Mouse (Mus musculus) adrenal gland, postnatal 10 days (tissue): ENCODE measurements around the gene Smok2b. TPM values are rescaled to one million over a fixed set of nuclear protein-coding genes. Genes with fewer than 3 reads are reported as not detected.
"Not testable (repeated sequence)": the region's sequence is repeated elsewhere in the genome, so short reads cannot be mapped to it uniquely, and the experiment has no call there.

Experiments used
- DNase-seq: peaks from one replicate; pipeline ENCODE4 v3.0.0; 2021; ENCODE audit warnings: mixed read lengths
- long read RNA-seq, 2 experiments: library from polyadenylated mRNA; stranded (forward); transcript quantifications; one replicate each; pipeline ENCODE4 v2.0.0; 2021
- total RNA-seq, 2 experiments: library from RNA; stranded (reverse); gene quantifications; 2 replicates each; pipeline ENCODE4 v1.2.3; 2021

Smok2b gene
- not detected for total RNA-seq
- long read RNA-seq, experiment 1: 0 reads
- long read RNA-seq, experiment 2: 0 reads

GRCm38 (mm10) chr17:13229957-13230356 is at the start of gene Smok2b:
TSS of gene Smok2b (plus strand) at chr17:13230257.
- DNase-seq: not testable (repeated sequence)

DNA sequence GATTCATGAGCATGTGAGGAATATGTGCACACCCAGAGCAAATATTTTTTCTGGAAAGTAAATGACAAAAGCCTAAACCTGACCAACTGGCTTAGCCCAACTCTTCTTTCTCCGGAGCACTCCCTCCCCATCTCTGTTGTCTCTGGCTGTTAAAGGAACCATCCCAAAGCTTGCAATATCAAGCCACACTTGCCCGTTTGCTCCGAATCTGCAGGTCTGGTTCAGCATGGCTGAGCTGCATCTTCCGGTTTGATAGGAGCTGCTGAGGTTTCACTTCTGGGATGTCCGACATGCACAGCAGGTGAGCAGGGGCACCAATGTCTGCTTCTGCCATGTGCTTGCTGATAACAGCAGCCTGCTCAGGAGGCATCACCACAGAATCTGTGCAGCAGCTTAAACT is 49.6 kb upstream of the Smok2b start:
- DNase-seq: not testable (repeated sequence)

DNA sequence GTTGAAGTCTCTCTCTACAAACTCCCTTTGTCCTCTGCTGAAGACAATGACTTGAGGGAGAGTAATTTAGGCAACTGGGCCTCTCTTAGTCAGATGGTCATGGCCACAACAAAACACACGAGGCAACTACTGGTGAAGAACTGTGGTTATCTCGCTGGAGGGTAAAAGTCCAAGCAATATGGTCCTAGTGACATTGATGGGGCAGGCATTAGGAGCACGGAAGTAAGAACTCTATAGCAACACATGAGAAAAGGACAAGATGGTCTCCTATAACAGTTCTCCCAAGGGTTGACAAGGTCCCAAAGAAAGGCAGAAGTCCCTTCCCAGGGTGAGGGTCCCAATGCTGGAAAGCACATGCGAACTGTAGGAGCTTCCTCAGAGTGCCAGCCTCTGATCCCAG is 47.3 kb upstream of the Smok2b start:
- DNase-seq: not testable (repeated sequence)

- DNase-seq: not testable (repeated sequence)
Observed at GRCm38 (mm10) chr17:13184514-13184913, 45.5 kb upstream of the Smok2b start.

GRCm38 (mm10) chr17:13186541-13186940 is 43.5 kb upstream of the Smok2b start:
- not testable (repeated sequence) for DNase-seq

DNA sequence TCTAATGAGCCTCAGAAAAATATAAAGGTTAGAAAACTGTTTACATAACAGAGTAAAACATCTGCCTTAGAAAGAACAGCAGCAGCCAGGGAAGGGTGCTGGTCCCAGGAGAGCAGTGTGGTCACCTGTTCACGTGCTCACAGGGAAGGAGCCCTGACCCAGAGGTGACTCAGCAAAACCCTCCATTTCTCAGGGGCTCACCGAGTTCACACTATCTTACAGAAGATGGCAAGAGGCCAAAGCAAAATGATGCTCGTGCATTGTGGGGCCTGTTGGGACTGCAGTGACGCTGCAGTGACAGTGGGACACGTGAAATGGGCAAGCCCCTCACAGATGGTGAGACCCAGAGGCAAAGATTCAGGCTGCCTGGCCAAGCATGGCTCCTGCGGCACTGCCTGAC is 42.4 kb upstream of the Smok2b start:
- DNase-seq: not testable (repeated sequence)

DNA sequence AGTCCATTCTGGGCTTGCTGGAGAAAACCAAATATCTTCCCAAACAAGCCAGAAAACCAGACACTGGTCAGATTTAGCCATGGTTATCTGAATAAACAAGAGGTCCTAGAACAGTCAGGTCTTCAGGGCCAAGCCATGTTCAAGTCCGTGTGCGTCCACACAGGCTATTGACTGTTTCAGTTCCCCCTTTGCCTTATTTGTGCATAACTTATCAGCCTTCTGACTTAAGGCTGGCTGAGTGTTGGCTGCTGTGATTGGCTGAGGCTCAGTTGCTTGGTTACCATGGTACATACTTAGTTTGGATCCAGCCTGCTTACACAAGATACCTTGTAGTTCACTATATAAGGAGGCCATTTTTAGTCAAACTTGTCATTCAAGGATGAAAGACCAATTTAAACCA is 41.2 kb upstream of the Smok2b start:
- DNase-seq: not testable (repeated sequence)

GRCm38 (mm10) chr17:13190836-13191583 is 39.0 kb upstream of the Smok2b start:
- DNase-seq: not testable (repeated sequence)

DNA sequence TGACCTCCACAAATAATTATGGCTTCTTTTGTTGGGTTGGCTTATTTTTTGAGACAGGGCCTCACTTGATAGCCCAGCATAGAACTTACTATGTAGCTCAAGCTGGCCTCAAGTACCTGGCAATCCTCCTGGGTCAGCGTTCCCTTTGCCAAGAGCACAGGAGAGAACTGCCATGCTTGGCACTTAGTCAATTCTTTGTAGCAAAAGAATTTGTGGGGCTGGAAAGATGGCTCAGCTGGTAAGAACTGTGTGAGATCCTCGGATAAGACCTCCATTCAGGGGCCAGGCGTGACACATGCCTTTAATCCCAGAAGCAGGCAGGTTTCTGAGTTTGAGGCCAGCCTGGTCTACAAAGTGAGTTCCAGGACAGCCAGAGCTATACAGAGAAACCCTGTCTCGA is 33.6 kb upstream of the Smok2b start:
- DNase-seq: peak; percentile 28

DNA sequence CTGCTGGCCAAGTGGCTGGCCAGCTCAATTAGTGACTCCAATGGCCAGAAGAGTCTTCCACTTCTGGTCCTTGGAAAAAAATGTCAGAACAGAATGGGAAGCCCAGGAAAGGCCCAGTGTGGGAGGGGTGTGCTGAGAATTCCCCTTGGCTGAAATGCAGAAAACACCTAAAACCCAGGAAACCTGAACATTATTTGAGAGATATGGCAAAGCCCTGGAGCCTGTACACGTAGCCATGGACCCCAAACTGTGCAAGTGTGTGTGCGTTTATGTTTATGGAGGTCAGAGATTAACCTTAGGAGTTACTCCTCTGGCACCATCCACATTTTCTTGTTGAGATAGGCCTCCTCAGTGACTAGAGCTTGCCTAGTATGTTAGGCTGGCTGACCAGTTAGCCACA is 31.2 kb upstream of the Smok2b start:
- DNase-seq: not testable (repeated sequence)

- DNase-seq: peak; percentile 40
Observed at GRCm38 (mm10) chr17:13199880-13200409, 30.1 kb upstream of the Smok2b start.

GRCm38 (mm10) chr17:13201551-13201950 is 28.5 kb upstream of the Smok2b start:
- DNase-seq: not testable (repeated sequence)

DNA sequence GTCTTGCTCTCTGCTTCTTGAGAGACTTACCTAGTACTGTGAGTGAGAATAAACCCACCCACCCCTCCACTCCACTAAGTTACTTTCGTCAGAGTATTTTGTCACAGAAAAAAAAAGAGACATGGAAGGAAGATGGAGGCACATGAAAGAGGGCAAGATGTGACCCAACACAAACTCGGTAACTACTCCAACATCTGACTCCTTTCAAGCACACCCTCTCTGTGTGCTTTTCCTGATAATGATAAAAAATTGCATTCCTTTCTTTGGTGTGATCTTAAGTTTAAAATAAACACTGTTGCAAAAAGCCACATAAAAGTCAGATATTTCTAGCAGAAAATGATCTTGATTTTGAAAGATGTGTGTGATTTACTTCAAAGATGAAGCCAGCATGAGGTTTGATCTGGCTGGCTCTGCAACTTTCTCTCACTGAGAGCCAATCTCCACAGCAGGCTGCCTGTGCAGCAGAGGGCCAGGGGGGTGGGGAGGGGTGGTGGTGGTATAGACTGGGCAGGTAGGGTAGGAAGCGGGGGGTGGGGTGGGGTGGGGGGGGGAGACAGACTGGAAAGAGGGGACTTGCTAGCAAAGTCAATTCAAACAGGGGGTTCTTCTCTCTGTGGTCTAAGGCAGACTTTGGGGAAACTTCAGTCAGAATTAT is 27.5 kb upstream of the Smok2b start:
- DNase-seq: not testable (repeated sequence)

- not testable (repeated sequence) for DNase-seq
Observed at GRCm38 (mm10) chr17:13205247-13205646, 24.8 kb upstream of the Smok2b start.

GRCm38 (mm10) chr17:13206491-13206890 is 23.6 kb upstream of the Smok2b start:
- DNase-seq: no peak

- not testable (repeated sequence) for DNase-seq
Observed at GRCm38 (mm10) chr17:13208460-13208859, 21.6 kb upstream of the Smok2b start.

DNA sequence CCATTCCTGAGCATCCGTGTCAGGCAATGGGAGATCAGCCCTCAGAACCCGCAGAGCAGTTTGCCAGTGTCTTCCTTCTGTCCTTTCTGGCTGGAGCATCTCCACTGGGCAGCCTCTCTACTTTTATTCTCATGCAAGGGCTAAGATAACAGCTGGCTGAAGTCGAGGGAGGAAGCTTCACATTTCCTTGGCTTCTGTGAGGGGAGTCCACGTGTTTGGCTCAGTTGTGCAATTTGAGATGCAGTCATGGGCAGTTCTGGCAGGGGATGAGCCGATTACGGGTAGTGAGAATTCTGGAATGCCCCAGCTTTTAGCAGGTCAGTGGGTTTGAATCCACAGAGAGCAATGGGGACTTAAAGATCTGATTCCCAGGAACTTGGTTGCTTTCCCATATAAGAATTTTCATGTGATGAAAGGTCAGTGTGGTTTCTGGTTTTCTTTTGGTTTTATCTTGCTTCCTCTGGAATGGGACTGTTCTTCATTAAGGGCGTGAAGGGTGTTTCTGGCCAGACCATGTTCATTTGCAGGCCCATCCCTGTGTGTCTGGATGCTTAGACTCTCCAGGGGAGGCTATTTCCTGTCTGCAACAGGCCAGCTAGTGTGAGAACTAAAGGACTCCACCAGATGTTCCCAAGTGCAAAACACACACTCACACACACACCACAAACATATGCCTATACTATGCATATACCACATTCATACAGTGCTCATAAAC is 17.8 kb upstream of the Smok2b start:
- DNase-seq: no peak

- no peak for DNase-seq
Observed at GRCm38 (mm10) chr17:13214169-13214568, 15.9 kb upstream of the Smok2b start.

- no peak for DNase-seq
Observed at GRCm38 (mm10) chr17:13215595-13215994, 14.5 kb upstream of the Smok2b start.

- no peak for DNase-seq
Observed at GRCm38 (mm10) chr17:13220888-13221287, 9.2 kb upstream of the Smok2b start, which contains the start of gene Smok2a. TSS of gene Smok2a (plus strand) at chr17:13221188.

- DNase-seq: not testable (repeated sequence)
Observed at GRCm38 (mm10) chr17:13221921-13222320, 8.1 kb upstream of the Smok2b start.

DNA sequence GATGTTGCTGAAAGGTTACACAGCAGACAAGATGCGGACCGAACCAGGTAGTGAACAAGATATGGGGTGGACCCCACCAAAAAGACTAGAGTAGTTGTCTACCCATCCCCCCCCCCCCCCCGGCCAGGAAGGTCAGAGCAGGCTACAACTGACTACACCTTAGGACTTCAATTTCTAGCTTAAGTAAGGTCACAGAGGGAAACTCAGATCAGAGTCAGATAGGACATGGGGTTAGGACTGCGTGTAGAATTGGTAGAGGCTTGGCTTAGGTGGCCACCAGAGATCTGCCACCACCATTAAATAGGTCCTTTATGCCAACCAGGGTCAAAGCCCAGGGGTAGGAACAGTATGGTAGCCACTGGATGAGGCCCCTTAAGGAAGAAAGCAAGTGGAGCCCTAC is 9.4 kb downstream of the Smok2b start:
- DNase-seq: not testable (repeated sequence)
